Mouse (Mus musculus): Measurements from ENCODE around the gene Zeb2.

DNA sequence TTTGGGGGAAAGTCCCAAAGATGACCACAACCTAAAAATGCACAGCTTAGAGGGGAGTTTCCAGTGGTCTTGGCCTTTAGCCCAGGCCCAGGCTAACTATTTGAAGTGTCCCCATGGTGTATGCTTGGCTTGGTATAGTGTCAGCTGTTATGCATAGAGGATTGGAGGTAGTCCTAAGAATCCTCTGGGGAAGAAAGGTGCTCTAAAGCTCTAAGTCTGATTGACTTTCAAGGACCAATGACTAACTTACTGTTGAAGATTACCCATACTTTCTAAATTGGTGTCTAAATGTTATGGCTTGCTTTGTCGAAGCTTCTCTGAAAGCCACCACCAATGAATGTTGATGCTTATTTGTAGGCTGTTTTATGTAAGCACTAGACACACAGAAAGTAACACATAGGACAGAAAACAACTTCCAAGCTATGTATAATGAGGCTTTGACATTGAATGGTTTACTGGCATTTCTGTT, 159.8 kb downstream of the Zeb2 start:
- TF ChIP-seq POLR2A (IDR thresholded peaks at IDR 0.05; ENCODE audit: insufficient read depth, low read depth, low read length) (no peak), CTCF (IDR thresholded peaks at IDR 0.05) (no peak)
